ENCODE assay signal across 14 mouse cellular contexts in genomic region chr17:27577468-27577867, GRCm38 (mm10). TPM values are rescaled to one million over a fixed set of nuclear protein-coding genes. Genes with fewer than 3 reads are reported as not detected.
A peak's percentile ranks its signal among the peaks of the same experiment; 100 is the strongest.
DNase-seq lines count a peak whose midpoint lies in the region; ATAC-seq and TF ChIP-seq lines count a peak whose summit lies in the region.
"Had no signal": no experiment of that assay in that cellular context is flagged by ENCODE, and none has a peak within 500 bp of the region (broad histone marks: within the 10 kb centered on the region; RNA-seq: fewer than 3 reads in every experiment).

No protein-coding gene starts in this region.

- no peak for TF ChIP-seq EP300 in liver, embryonic 14.5 days (IDR thresholded peaks at IDR 0.05; ENCODE audit: low read depth)
- no peak for TF ChIP-seq EP300 in ES-Bruce4 (IDR thresholded peaks at IDR 0.05; ENCODE audit: insufficient read depth, low read depth, low read length)

- no peak overlapping the region for H3K9ac ChIP-seq in heart, embryonic 14.5 days (ENCODE audit: low read length)
- H3K9ac ChIP-seq in liver, embryonic 14.5 days (replicated peaks), result no peak overlapping the region
- no peak overlapping the region for H3K9ac ChIP-seq in ES-Bruce4 (ENCODE audit: low read depth, poor library complexity, severe bottlenecking)
- H3K9ac ChIP-seq: forebrain, embryonic 12.5 days had no signal

- no peaks in the 10 kb centered on the region for H3K27me3 ChIP-seq in heart, embryonic 14.5 days (ENCODE audit: control insufficient read depth, insufficient read depth, low read length)
- no peaks in the 10 kb centered on the region for H3K27me3 ChIP-seq in liver, embryonic 14.5 days (ENCODE audit: control insufficient read depth, insufficient read depth, low read length)
- no peaks in the 10 kb centered on the region for H3K27me3 ChIP-seq in ES-Bruce4 (ENCODE audit: control insufficient read depth, insufficient read depth, low read length, poor library complexity, severe bottlenecking)
- H3K27me3 ChIP-seq: forebrain, embryonic 12.5 days had no signal

- no peak for DNase-seq in heart, postnatal 25 days (ENCODE audit: low spot score)
- DNase-seq in liver, embryonic 14.5 days (ENCODE audit: low read depth in 3 of 3, low spot score in 3 of 3), result no peak
- DNase-seq in liver (no peak), ZHBTc4 (ENCODE audit: low read depth, low spot score) (peak; percentile 77)
- DNase-seq in adrenal gland, adult (ENCODE audit: inconsistent age in 2 of 2, low spot score in 1 of 2), result no peak
- DNase-seq in layer of hippocampus, adult 9-11 months, result no peak
- DNase-seq: heart, adult 18-20 months; spleen, adult 18-20 months had no signal

- peak; percentile 22; the same call in 1 of the 2 replicates for ATAC-seq in heart, embryonic 14.5 days (ENCODE audit: insufficient number of reproducible peaks, insufficient read depth, low FRiP score, low read depth)
- ATAC-seq in liver, embryonic 14.5 days (ENCODE audit: insufficient read depth), result no peak

- no peak overlapping the region for H3K4me2 ChIP-seq in heart, embryonic 14.5 days (ENCODE audit: low read length)
- no peak overlapping the region for H3K4me2 ChIP-seq in liver, embryonic 14.5 days (ENCODE audit: low read depth)
- H3K4me2 ChIP-seq: forebrain, embryonic 12.5 days had no signal

- no peak overlapping the region for H3K4me3 ChIP-seq in heart, embryonic 14.5 days (ENCODE audit: control insufficient read depth in 1 of 2, insufficient read depth in 1 of 2, low read depth in 1 of 2, low read length in 2 of 2)
- H3K4me3 ChIP-seq in liver, embryonic 14.5 days (ENCODE audit: insufficient read depth in 1 of 2, low read depth in 2 of 2, low read length in 2 of 2), result no peak overlapping the region
- no peak overlapping the region for H3K4me3 ChIP-seq in ES-Bruce4 (ENCODE audit: low read depth, low read length)
- H3K4me3 ChIP-seq: forebrain, embryonic 12.5 days had no signal

- H3K4me1 ChIP-seq in heart, embryonic 14.5 days (ENCODE audit: control insufficient read depth in 2 of 2, insufficient read depth in 2 of 2, low read length in 2 of 2), result peaks cover 0 to 7% of the 10 kb centered on the region in 2 experiments; a peak in 2 of 4 replicates
- peaks cover 0 to 23% of the 10 kb centered on the region in 2 experiments for H3K4me1 ChIP-seq in liver, embryonic 14.5 days (replicated peaks; ENCODE audit: control insufficient read depth in 2 of 2, insufficient read depth in 2 of 2, low read length in 1 of 2)
- H3K4me1 ChIP-seq in ES-Bruce4 (ENCODE audit: control insufficient read depth, insufficient read depth, low read length), result peaks cover 5% of the 10 kb centered on the region
- H3K4me1 ChIP-seq: forebrain, embryonic 12.5 days had no signal

- 60% methylated on average over 6 of the region's 6 CpGs for WGBS in heart, embryonic 14.5 days
- 70% methylated on average over 6 of the region's 6 CpGs for WGBS in liver, embryonic 14.5 days (ENCODE audit: insufficient replicate concordance)

- peak; percentile 50 for TF ChIP-seq CTCF in liver, embryonic 14.5 days (IDR thresholded peaks at IDR 0.05; ENCODE audit: low read depth)
- peak; percentile 54 for TF ChIP-seq CTCF in ES-Bruce4 (IDR thresholded peaks at IDR 0.05; ENCODE audit: low read depth, low read length)

- no peak for TF ChIP-seq POLR2A in ES-Bruce4 (IDR thresholded peaks at IDR 0.05; ENCODE audit: insufficient read depth, low read length)

- peaks cover 71% of the 10 kb centered on the region for H3K36me3 ChIP-seq in heart, embryonic 14.5 days (ENCODE audit: control insufficient read depth, insufficient read depth, low read length)
- peaks cover 2% of the 10 kb centered on the region; the same call in 1 of the 2 replicates for H3K36me3 ChIP-seq in liver, embryonic 14.5 days (replicated peaks; ENCODE audit: control insufficient read depth, insufficient read depth, low read depth)
- peaks cover 3% of the 10 kb centered on the region; the same call in 1 of the 2 replicates for H3K36me3 ChIP-seq in ES-Bruce4 (ENCODE audit: control insufficient read depth, insufficient read depth, low read length, poor library complexity, severe bottlenecking)

- no peaks in the 10 kb centered on the region for H3K9me3 ChIP-seq in heart, embryonic 14.5 days (ENCODE audit: control insufficient read depth, low read length)
- no peaks in the 10 kb centered on the region for H3K9me3 ChIP-seq in liver, embryonic 14.5 days (ENCODE audit: control insufficient read depth, low read length)
- H3K9me3 ChIP-seq in ES-Bruce4 (replicated peaks; ENCODE audit: control insufficient read depth, insufficient read depth, low read length, poor library complexity, severe bottlenecking), result no peaks in the 10 kb centered on the region
- H3K9me3 ChIP-seq: forebrain, embryonic 12.5 days had no signal

- intact Hi-C loops in heart, postnatal 25 days (cut with DNase I), result no loop called here

- H3K27ac ChIP-seq in heart, embryonic 14.5 days (replicated peaks in 1 of 2; ENCODE audit: control insufficient read depth in 1 of 2, insufficient read depth in 1 of 2, low read depth in 2 of 2, low read length in 2 of 2), result no peak overlapping the region
- H3K27ac ChIP-seq in liver, embryonic 14.5 days, result no peak overlapping the region
- no peak overlapping the region for H3K27ac ChIP-seq in ES-Bruce4 (ENCODE audit: insufficient read depth, low read length)
- H3K27ac ChIP-seq: forebrain, embryonic 12.5 days; macrophage had no signal

RNA-seq across cellular contexts. Expression of gene AI413582, which starts 11.9 kb away (rescaled TPM):
- polyA plus RNA-seq in heart, embryonic 14.5 days (2014; fragmentation: Nextera tagmentation; extraction: Ambion mirVana), result 18.5 and 24.2 TPM in 2 replicates
- total RNA-seq in heart, postnatal 25 days (2021), result 1 to 10 TPM; 7.3 to 7.7 TPM
- polyA plus RNA-seq in liver, embryonic 14.5 days (2012; rRNA removed), result 9.9 and 11.7 TPM in 2 replicates
- polyA plus RNA-seq in liver, embryonic 14.5 days (2014; fragmentation: Nextera tagmentation; extraction: Ambion mirVana), result 15.2 and 18.9 TPM in 2 replicates
- 14.4 and 16.8 TPM in 2 replicates for polyA plus RNA-seq in ES-Bruce4 (2011; ENCODE audit: insufficient read depth, insufficient read length, low read depth, missing spikeins)

RNA-seq across cellular contexts. Expression of gene Hmga1, which starts 21.2 kb away (rescaled TPM):
- polyA plus RNA-seq in heart, embryonic 14.5 days (2014; fragmentation: Nextera tagmentation; extraction: Ambion mirVana), result 113 and 126 TPM in 2 replicates
- 10 to 100 TPM; 35.2 to 42.0 TPM for total RNA-seq in heart, postnatal 25 days (2021)
- 149 and 182 TPM in 2 replicates for polyA plus RNA-seq in liver, embryonic 14.5 days (2012; rRNA removed)
- polyA plus RNA-seq in liver, embryonic 14.5 days (2014; fragmentation: Nextera tagmentation; extraction: Ambion mirVana), result 162 and 180 TPM in 2 replicates
- polyA plus RNA-seq in ES-Bruce4 (2011; ENCODE audit: insufficient read depth, insufficient read length, low read depth, missing spikeins), result 933 and 989 TPM in 2 replicates

RNA-seq across cellular contexts. Expression of gene Nudt3, which starts 45.8 kb away (rescaled TPM):
- polyA plus RNA-seq in heart, embryonic 14.5 days (2014; fragmentation: Nextera tagmentation; extraction: Ambion mirVana), result 52.9 and 67.0 TPM in 2 replicates
- total RNA-seq in heart, postnatal 25 days (2021), result 100 to 1,000 TPM; 343 TPM
- polyA plus RNA-seq in liver, embryonic 14.5 days (2012; rRNA removed), result 15.3 and 20.9 TPM in 2 replicates
- 10.3 and 10.7 TPM in 2 replicates for polyA plus RNA-seq in liver, embryonic 14.5 days (2014; fragmentation: Nextera tagmentation; extraction: Ambion mirVana)
- 67.3 and 68.8 TPM in 2 replicates for polyA plus RNA-seq in ES-Bruce4 (2011; ENCODE audit: insufficient read depth, insufficient read length, low read depth, missing spikeins)

RNA-seq across cellular contexts. Expression of gene Grm4, which starts 56.3 kb away (rescaled TPM):
- 0.12 TPM in 1 of 2 replicates, not detected in the other for polyA plus RNA-seq in heart, embryonic 14.5 days (2014; fragmentation: Nextera tagmentation; extraction: Ambion mirVana)
- total RNA-seq in heart, postnatal 25 days (2021), result under 1 TPM; 0.11 to 0.44 TPM
- 0.01 and 0.04 TPM in 2 replicates for polyA plus RNA-seq in liver, embryonic 14.5 days (2012; rRNA removed)
- polyA plus RNA-seq in liver, embryonic 14.5 days (2014; fragmentation: Nextera tagmentation; extraction: Ambion mirVana), result not detected in 2 replicates
- polyA plus RNA-seq in ES-Bruce4 (2011; ENCODE audit: insufficient read depth, insufficient read length, low read depth, missing spikeins), result 0.49 and 0.63 TPM in 2 replicates
- total RNA-seq: neutrophil, adult 5-6 weeks had no signal
- polyA plus RNA-seq: macrophage had no signal

RNA-seq across cellular contexts. Expression of gene RPS10-NUDT3, which starts 57.6 kb away (rescaled TPM):
- polyA plus RNA-seq in heart, embryonic 14.5 days (2014; fragmentation: Nextera tagmentation; extraction: Ambion mirVana), result not detected in 2 replicates
- total RNA-seq in heart, postnatal 25 days (2021), result under 1 TPM in 1 of 2 experiments, not detected in 1; 0.94 TPM
- polyA plus RNA-seq in liver, embryonic 14.5 days (2012; rRNA removed), result not detected in 2 replicates
- polyA plus RNA-seq in liver, embryonic 14.5 days (2014; fragmentation: Nextera tagmentation; extraction: Ambion mirVana), result not detected in 2 replicates
- not detected in 2 replicates for polyA plus RNA-seq in ES-Bruce4 (2011; ENCODE audit: insufficient read depth, insufficient read length, low read depth, missing spikeins)
- total RNA-seq: left cerebral cortex, adult 18-20 months had no signal
- polyA plus RNA-seq: forebrain, embryonic 12.5 days; macrophage had no signal
